Mouse (Mus musculus) bone marrow macrophage, adult 2 months (primary cell): ENCODE data around the gene Ctdsp2.

Source experiments
- CTCF ChIP-seq: IDR thresholded peaks from 2 replicates; pipeline ENCODE4 v1.5.1; 2012; ENCODE audit warnings: low read depth, mild to moderate bottlenecking, low read length, moderate library complexity
- POLR2A ChIP-seq: IDR thresholded peaks from 2 replicates; pipeline ENCODE4 v1.6.1; 2012; ENCODE audit warnings: mild to moderate bottlenecking, low read depth, low read length, borderline replicate concordance

- TF ChIP-seq POLR2A, result no peak
- TF ChIP-seq CTCF, result no peak
Observed at GRCm38 (mm10) chr10:126930270-126931121, 48.0 kb upstream of the Ctdsp2 start.
